Mouse (Mus musculus) limb, embryonic 13.5 days (tissue): ENCODE data around the gene Fbln7. TPM values are rescaled to one million over a fixed set of nuclear protein-coding genes. Genes with fewer than 3 reads are reported as not detected.

Experiments
- ATAC-seq: fragments of 200-750 bp; cut with Nextera tagmentation; 2 replicates; pipeline ENCODE4 v1.8.0; 2017; ENCODE audit warnings: low read depth, moderate number of reproducible peaks, moderate TSS enrichment; ENCODE audit not compliant: low FRiP score
- H3K27ac ChIP-seq: fragments of 300-500 bp; sonication (generic); 2 replicates; pipeline ENCODE4 v1.5.1; 2015; ENCODE audit warnings: inconsistent platforms, mild to moderate bottlenecking, moderate library complexity
- H3K27me3 ChIP-seq: fragments of 300-500 bp; sonication (generic); 2 replicates; pipeline ENCODE4 v1.6.1; 2015; ENCODE audit warnings: mild to moderate bottlenecking, inconsistent platforms
- H3K36me3 ChIP-seq: fragments of 300-500 bp; sonication (generic); 2 replicates; pipeline ENCODE4 v1.6.1; 2015; ENCODE audit warnings: inconsistent platforms, mild to moderate bottlenecking, moderate library complexity
- H3K4me1 ChIP-seq: fragments of 300-500 bp; sonication (generic); 2 replicates; pipeline ENCODE4 v1.6.1; 2015; ENCODE audit warnings: inconsistent platforms
- H3K4me2 ChIP-seq: fragments of 300-500 bp; sonication (generic); replicated peaks from 2 replicates; pipeline ENCODE4 v1.6.1; 2015; ENCODE audit warnings: inconsistent platforms, mild to moderate bottlenecking, moderate library complexity
- H3K4me3 ChIP-seq: fragments of 300-500 bp; sonication (generic); 2 replicates; pipeline ENCODE4 v1.5.1; 2015; ENCODE audit warnings: moderate library complexity, mild to moderate bottlenecking, inconsistent platforms
- H3K9ac ChIP-seq: fragments of 300-500 bp; sonication (generic); 2 replicates; pipeline ENCODE4 v1.6.1; 2015; ENCODE audit warnings: mild to moderate bottlenecking, inconsistent platforms
- H3K9me3 ChIP-seq: fragments of 300-500 bp; sonication (generic); 2 replicates; pipeline ENCODE4 v1.6.1; 2016; ENCODE audit warnings: inconsistent platforms
- WGBS: fragments of 180-500 bp; shearing (Covaris S2); methylation state at CpG from one replicate; pipeline ENCODE4 v1.1.7; 2015; 5-methylcytosine and 5-hydroxymethylcytosine counted together
- polyA plus RNA-seq: library from polyadenylated mRNA; unstranded; fragments of >200 nt; fragmentation: Nextera tagmentation; extraction: Ambion mirVana; gene quantifications from 2 replicates; pipeline ENCODE4 v1.2.1, GENCODE M21; 2015

Fbln7 gene
- polyA plus RNA-seq, 1 experiment from 2014 or later: 7.3 TPM

DNA sequence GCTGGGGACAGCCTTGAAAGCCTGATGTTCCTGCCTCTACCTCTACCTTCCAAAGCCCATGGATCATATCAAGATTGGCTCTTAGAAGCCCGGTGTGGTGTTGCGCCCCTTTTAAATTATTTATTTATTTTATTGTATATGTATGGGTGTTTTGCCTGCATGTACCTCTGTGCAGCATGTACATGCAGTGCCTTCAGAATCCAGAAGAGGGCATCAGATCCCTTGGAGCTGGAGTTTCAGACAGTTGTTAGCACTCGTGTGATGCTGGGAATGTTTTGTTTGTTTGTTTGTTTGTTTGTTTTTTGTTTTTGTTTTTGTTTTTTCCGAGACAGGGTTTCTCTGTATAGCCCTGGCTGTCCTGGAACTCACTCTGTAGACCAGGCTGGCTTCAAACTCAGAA lies 18.5 kb downstream of the Fbln7 start:
- Histone ChIP-seq H3K36me3 (no peaks in the 10 kb centered on the region), H3K9ac (no peak overlapping the region), H3K27ac (no peak overlapping the region), H3K9me3 (no peaks in the 10 kb centered on the region), H3K4me3 (no peak overlapping the region), H3K4me1 (no peaks in the 10 kb centered on the region), H3K27me3 (no peaks in the 10 kb centered on the region), H3K4me2 (no peak overlapping the region)
- WGBS: 80% methylated on average over 4 of the region's 4 CpGs
- no peak for ATAC-seq

DNA sequence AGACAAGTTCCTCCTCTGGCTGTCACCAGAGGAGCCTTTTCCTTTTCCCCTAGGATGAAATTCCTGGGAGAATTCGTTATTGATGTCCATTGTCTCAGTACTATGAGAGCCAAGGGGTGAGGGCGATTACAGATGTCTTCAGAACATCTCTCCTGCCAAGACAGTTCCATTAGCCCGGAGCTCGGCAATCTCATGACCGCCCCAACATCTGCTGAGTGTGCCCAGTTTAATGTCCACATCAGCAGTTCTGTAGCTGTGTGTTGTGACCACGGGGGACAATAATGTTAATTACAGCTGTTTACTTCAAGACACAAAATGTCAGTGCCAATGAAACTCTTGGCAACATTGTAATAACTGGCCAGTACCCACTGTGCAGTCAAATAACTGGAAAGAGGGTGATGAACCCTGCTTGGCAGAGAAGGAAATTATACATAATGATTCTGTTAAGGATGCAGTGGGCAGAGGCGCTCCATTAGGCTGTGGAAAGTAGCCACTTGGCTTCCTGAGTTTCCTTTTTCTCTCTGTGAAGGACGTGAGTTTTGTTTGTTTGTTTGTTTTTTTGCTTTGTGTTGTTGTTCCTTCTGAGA lies 22.5 kb downstream of the Fbln7 start:
- peaks cover 4% of the 10 kb centered on the region; the same call in 1 of the 2 replicates for H3K4me1 ChIP-seq
- no peaks in the 10 kb centered on the region for H3K9me3 ChIP-seq
- no peaks in the 10 kb centered on the region for H3K36me3 ChIP-seq
- H3K4me2 ChIP-seq: no peak overlapping the region
- H3K27me3 ChIP-seq: no peaks in the 10 kb centered on the region
- no peak for ATAC-seq
- H3K27ac ChIP-seq: no peak overlapping the region
- 79% methylated on average over 8 of the region's 8 CpGs for WGBS
- no peak overlapping the region for H3K4me3 ChIP-seq
- H3K9ac ChIP-seq: no peak overlapping the region

DNA sequence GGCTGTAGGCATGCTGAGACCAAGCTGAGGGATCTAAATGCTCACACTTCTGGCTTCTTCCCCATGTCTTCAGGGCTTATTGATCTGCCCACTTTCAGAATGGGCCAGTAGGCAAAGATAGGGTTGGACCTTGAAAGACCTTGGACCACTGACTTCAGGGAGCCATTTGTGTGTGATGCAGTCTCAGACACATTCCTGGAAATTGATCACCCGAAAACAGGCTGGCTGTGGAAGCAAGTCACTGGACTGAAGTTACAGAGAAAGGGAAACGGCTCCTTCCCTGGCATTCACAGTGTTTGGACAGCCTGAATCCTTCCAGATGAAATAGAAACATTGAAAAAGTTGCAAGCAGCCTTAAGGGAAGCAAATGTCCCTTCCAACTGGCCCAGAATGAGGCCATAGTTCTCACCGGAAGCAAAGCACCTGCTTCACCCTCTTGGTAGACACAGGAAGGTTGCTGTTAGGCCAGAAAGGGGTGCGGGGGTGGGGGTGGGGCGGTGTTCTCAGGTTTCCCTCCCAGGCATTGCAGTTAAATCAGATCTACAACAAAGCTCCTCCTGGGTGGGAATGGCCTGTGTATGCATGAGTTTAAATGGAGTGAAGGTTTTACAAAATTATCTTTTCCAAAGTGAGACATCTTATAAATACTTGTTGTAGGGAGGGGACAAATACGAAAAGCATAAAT lies 25.2 kb downstream of the Fbln7 start:
- Histone ChIP-seq H3K4me3 (no peak overlapping the region), H3K27ac (no peak overlapping the region), H3K4me1 (peaks cover 7% of the 10 kb centered on the region; the same call in 1 of the 2 replicates), H3K27me3 (no peaks in the 10 kb centered on the region), H3K9ac (no peak overlapping the region), H3K9me3 (no peaks in the 10 kb centered on the region), H3K4me2 (no peak overlapping the region), H3K36me3 (no peaks in the 10 kb centered on the region)
- no peak for ATAC-seq
- 52% methylated on average over 6 of the region's 6 CpGs for WGBS

DNA sequence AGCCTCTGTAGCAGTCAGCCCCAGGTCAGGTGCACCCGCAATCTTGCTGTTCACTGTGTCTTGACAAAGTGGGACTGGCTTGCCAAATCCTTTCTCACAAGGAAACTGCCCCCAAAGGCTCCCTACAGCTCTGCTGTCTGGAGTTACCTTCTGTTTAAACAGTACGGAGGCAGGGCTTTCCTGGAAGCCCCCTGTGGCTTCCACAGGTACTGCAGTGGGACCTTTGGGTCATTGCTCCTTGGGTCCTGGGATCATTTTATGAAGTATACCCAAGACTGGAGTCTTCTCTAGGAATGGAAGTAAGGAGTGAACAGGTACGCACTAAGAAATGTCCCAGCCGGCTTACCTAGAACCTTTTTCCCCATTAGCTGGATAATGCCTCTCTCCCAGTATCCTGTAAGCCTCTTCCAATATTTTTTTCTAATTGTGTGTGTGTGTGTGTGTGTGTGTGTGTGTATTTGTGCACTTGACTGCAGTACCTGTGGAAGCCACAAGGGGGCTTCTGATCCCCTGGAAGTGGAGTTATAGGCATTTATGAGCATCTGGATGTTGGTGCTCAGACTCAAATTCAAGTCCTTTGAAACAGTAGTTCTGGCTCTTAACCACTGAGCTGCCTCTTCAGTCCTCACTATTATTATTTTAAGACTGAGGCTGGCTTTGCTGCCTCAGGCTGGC lies 28.0 kb downstream of the Fbln7 start:
- Histone ChIP-seq H3K27me3 (no peaks in the 10 kb centered on the region), H3K36me3 (no peaks in the 10 kb centered on the region), H3K9ac (no peak overlapping the region), H3K9me3 (no peaks in the 10 kb centered on the region), H3K4me2 (no peak overlapping the region), H3K4me3 (no peak overlapping the region), H3K4me1 (peaks cover 7% of the 10 kb centered on the region; the same call in 1 of the 2 replicates), H3K27ac (no peak overlapping the region)
- 90% methylated on average over 4 of the region's 4 CpGs for WGBS
- no peak for ATAC-seq

DNA sequence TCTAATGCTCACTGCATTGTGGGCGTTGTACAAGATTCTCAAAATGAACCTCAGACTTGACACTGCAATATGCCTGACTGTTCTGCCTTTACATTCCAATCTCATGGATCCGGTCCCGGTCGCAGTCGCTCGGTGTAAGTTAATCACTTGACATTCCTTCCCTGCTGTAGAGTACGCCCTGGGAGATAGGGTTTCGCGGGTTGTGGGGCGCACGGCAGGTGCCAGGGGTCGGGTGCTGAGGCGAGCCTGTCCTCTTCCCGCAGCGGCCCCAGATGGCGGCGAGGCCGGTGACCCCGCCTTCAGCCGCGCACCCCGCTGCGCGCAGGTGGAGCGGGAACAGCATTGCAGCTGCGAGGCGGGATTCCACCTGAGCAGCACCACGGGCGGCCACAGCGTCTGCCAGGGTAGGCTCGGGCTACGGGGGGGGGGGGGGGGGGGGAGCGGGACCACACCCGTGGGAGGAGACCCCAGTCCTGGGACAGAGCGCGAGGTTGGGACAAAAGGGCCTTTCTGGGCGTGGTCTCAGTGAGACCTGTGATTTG lies 29.5 kb downstream of the Fbln7 start:
- ATAC-seq: peak; percentile 64; the same call in 1 of the 2 replicates
- Histone ChIP-seq H3K9ac (peak overlapping the region; percentile 31; the same call in 1 of the 2 replicates), H3K27me3 (no peaks in the 10 kb centered on the region), H3K9me3 (no peaks in the 10 kb centered on the region), H3K4me3 (peak overlapping the region; percentile 42), H3K27ac (no peak overlapping the region), H3K4me1 (peaks cover 7% of the 10 kb centered on the region; the same call in 1 of the 2 replicates), H3K4me2 (peak overlapping the region; percentile 75), H3K36me3 (no peaks in the 10 kb centered on the region)
- WGBS: 3% methylated on average over 32 of the region's 37 CpGs

DNA sequence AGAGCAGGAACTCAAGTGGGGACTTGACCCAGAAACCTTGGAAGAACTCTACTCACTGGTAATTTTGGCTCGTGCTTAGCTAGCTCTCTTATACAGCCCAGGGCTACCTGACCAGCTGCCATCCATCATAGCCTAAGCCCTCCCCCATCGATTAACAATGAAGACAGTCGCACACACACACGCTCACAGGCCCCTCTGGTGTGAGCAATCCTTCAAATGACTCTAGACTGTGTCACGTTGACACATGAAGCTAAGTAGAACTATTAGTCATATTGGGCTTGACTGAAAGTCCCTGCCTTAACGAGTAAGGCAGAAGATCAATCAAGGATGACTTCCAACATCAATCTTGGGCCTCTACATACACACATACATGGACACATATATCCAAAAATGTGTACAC lies 40.1 kb downstream of the Fbln7 start:
- no peak for ATAC-seq

DNA sequence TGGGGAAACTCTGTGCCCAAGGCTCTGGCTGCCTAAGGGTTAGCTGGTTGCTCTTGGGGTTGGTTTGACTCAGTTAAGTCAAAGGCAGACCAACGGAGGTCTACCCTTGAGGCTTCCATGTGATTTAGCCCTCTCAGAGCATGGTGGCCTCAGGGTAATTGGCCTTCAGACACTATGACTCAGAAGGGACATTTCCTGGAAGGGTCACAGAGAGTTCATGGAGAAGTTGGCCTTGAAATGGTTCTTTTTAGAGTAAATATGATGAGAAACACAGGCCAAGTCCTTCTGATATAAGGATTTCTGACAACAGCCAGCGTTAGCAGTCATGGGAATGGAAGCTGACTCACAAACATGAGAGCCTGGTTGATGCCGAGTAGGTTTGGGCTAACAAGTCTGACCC lies 40.9 kb downstream of the Fbln7 start:
- Histone ChIP-seq H3K27ac (no peak overlapping the region), H3K4me2 (no peak overlapping the region), H3K9me3 (peaks cover 13% of the 10 kb centered on the region; the same call in 1 of the 2 replicates), H3K36me3 (no peaks in the 10 kb centered on the region), H3K4me3 (no peak overlapping the region), H3K4me1 (0 out of 2 replicates have a peak, but pooled peaks cover 4% of the 10 kb centered on the region), H3K27me3 (no peaks in the 10 kb centered on the region), H3K9ac (no peak overlapping the region)
- ATAC-seq: no peak
- 85% methylated on average over 3 of the region's 3 CpGs for WGBS

More for the DNA sequence above, 40.1 kb downstream of the Fbln7 start:
- no peaks in the 10 kb centered on the region for H3K27me3 ChIP-seq
- no peak overlapping the region for H3K4me3 ChIP-seq
- H3K9me3 ChIP-seq: peaks cover 13% of the 10 kb centered on the region; the same call in 1 of the 2 replicates
- H3K4me1 ChIP-seq: 0 out of 2 replicates have a peak, but pooled peaks cover 4% of the 10 kb centered on the region
- H3K27ac ChIP-seq: no peak overlapping the region
- 78% methylated on average over 6 of the region's 6 CpGs for WGBS
- H3K4me2 ChIP-seq: no peak overlapping the region
- H3K9ac ChIP-seq: no peak overlapping the region
- H3K36me3 ChIP-seq: no peaks in the 10 kb centered on the region

DNA sequence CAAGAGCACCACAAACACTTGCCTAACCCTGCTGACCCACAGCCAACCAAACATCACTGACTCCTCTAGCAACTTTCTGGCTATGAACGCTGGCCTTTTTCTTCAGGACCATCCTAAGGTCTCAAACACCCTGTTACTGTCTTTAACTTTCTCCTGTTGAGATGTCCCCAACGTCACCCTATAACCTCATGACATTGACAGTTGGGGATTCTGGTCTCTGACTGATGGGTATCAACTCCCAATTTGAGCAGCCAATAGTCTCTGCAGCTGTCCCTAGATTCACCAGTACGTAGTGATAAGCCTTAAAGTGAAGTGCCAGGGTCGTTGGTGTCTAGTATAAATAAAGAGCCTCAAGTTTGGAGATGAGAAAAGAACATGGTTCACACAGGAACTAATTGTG lies 52.2 kb downstream of the Fbln7 start:
- ATAC-seq: no peak
- 86% methylated on average over 4 of the region's 4 CpGs for WGBS
- Histone ChIP-seq H3K4me1 (no peaks in the 10 kb centered on the region), H3K36me3 (no peaks in the 10 kb centered on the region), H3K9ac (no peak overlapping the region), H3K9me3 (no peaks in the 10 kb centered on the region), H3K4me2 (no peak overlapping the region), H3K4me3 (no peak overlapping the region), H3K27ac (no peak overlapping the region), H3K27me3 (no peaks in the 10 kb centered on the region)

DNA sequence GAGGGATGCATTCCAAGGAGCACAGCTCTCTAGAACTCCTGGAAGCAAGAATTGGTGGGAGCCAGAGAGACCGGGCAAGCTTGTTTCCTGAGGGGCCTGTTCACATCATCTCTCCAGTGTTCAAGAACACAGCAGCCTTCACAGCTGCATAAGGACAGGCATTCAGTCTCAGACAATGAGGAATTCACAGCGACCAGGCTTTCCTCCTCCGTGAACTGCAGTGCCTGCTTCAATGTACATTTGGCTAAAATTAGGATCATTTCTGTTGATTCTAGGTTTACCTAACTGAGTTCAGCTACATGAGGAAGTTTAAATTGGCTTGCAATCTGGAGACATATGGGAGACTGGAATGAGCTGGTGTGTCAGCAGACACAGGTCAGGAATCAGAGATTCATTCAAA lies 53.7 kb downstream of the Fbln7 start:
- Histone ChIP-seq H3K4me3 (no peak overlapping the region), H3K4me2 (no peak overlapping the region), H3K36me3 (no peaks in the 10 kb centered on the region), H3K27ac (peak overlapping the region; percentile 28; the same call in 1 of the 2 replicates), H3K9ac (no peak overlapping the region), H3K27me3 (no peaks in the 10 kb centered on the region), H3K4me1 (no peaks in the 10 kb centered on the region), H3K9me3 (no peaks in the 10 kb centered on the region)
- WGBS: 67% methylated on average over 3 of the region's 3 CpGs
- ATAC-seq: no peak

DNA sequence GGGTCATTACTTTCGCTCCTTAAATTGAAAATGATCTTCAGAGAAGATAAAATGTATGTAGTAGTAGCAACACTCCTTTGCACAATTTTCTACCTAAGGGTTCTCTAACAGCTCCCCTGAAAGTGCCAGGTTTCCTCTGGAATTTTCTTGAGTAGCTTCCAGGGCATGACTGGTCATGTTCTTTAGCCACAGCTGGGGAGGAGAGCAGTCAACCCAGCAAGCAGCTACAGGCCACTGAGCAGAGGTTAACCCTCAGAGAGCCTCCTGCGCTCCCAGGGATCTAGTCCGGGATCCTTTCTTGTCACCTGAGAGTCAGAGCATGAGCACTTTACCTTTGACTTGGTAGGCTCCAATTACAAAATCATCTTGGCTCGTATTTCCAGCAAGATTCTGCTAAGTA lies 62.0 kb downstream of the Fbln7 start:
- H3K4me2 ChIP-seq: no peak overlapping the region
- no peak for ATAC-seq
- H3K9ac ChIP-seq: no peak overlapping the region
- H3K36me3 ChIP-seq: peaks cover 17% of the 10 kb centered on the region
- no peaks in the 10 kb centered on the region for H3K4me1 ChIP-seq
- 82% methylated on average over 4 of the region's 4 CpGs for WGBS
- no peaks in the 10 kb centered on the region for H3K27me3 ChIP-seq
- H3K27ac ChIP-seq: no peak overlapping the region
- H3K4me3 ChIP-seq: no peak overlapping the region
- no peaks in the 10 kb centered on the region for H3K9me3 ChIP-seq

DNA sequence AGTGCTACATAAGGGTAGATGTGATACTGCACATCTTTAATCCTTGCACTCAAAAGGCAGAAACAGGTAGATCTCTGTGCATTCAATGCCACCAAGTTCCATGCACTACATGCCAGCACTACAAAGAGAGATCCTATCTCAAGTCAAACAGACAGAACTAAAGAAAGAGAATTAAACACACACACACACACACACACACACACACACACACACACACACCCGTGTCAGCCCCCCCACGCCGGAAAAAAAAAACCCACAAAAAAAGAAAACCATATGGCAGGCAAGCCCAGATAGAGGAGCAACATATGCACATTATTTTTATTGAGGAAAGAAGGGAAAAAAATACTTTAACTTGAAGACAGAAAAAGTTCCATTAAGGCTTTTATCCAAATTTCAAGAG lies 65.7 kb downstream of the Fbln7 start:
- no peak overlapping the region for H3K4me2 ChIP-seq
- no peaks in the 10 kb centered on the region for H3K9me3 ChIP-seq
- no peak overlapping the region for H3K9ac ChIP-seq
- no peaks in the 10 kb centered on the region for H3K4me1 ChIP-seq
- 88% methylated on average over 3 of the region's 3 CpGs for WGBS
- no peak overlapping the region for H3K4me3 ChIP-seq
- no peaks in the 10 kb centered on the region for H3K27me3 ChIP-seq
- ATAC-seq: no peak
- no peak overlapping the region for H3K27ac ChIP-seq
- H3K36me3 ChIP-seq: peaks cover 27% of the 10 kb centered on the region

DNA sequence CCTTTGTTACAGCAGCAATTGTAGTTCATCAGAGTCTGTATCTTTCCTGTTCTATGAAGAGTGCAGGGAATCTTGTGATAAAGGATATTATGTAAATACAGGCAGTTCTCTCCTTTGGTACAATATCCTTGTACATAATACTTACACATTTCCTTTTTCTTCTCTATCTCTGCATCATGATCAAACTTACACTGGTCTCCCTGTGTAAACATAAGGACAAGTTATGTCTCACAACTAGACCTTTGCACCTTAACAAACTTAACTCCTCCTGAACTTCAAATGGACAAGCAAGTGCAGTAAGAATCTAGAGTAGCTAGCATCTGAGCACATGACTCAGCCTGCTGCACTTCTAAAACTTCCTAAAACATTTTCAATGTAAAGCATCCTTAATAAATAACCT lies 67.9 kb downstream of the Fbln7 start:
- H3K9me3 ChIP-seq: no peaks in the 10 kb centered on the region
- peaks cover 31% of the 10 kb centered on the region for H3K36me3 ChIP-seq
- no peak overlapping the region for H3K9ac ChIP-seq
- H3K4me1 ChIP-seq: no peaks in the 10 kb centered on the region
- no peak overlapping the region for H3K4me3 ChIP-seq
- no peaks in the 10 kb centered on the region for H3K27me3 ChIP-seq
- no peak overlapping the region for H3K4me2 ChIP-seq
- no peak for ATAC-seq
- H3K27ac ChIP-seq: no peak overlapping the region
